In the genomic region with DNA sequence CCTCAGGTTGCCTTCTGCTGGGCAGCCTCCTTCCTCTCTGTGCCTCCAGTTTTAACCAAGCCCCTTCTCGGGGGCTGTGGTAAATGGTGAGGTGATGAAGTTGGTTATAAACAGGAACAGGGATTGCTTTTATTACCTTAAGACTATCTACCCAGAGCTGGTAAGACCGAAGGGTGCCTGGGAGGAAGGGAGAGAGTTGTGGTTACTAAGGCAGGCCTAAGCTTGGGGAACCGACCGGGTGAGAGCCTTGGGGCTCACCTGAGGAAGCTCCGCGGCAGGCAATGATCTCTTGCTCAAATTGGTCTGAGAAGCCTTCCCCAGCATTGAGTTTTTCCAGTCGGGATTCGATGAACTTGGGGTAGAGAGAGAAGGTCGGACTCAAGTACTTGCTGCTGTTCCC, we compare ENCODE assay signal across 8 mouse cellular contexts. TPM values are rescaled to one million over a fixed set of nuclear protein-coding genes. Genes with fewer than 3 reads are reported as not detected.
A peak's percentile ranks its signal among the peaks of the same experiment; 100 is the strongest.
DNase-seq lines count a peak whose midpoint lies in the region; ATAC-seq and TF ChIP-seq lines count a peak whose summit lies in the region.
"Had no signal": no experiment of that assay in that cellular context is flagged by ENCODE, and none has a peak within 500 bp of the region (broad histone marks: within the 10 kb centered on the region; RNA-seq: fewer than 3 reads in every experiment).

No protein-coding gene starts in this region.

- H3K4me2 ChIP-seq in embryonic facial prominence, embryonic 11.5 days (ENCODE audit: low read depth, low read length): peak overlapping the region; percentile 23
- H3K4me2 ChIP-seq in hindbrain, embryonic 13.5 days: peak overlapping the region; percentile 30
- peak overlapping the region; percentile 31 for H3K4me2 ChIP-seq in midbrain, embryonic 16.5 days (ENCODE audit: low read length)
- H3K4me2 ChIP-seq: heart, embryonic 15.5 days had no signal

- peaks cover 30% of the 10 kb centered on the region for H3K27me3 ChIP-seq in E14TG2a.4 (ENCODE audit: insufficient read depth, low read length)
- H3K27me3 ChIP-seq in embryonic facial prominence, embryonic 11.5 days (ENCODE audit: control insufficient read depth, insufficient read depth, low read length): no peaks in the 10 kb centered on the region
- peaks cover 12% of the 10 kb centered on the region for H3K27me3 ChIP-seq in hindbrain, embryonic 13.5 days
- H3K27me3 ChIP-seq in midbrain, embryonic 16.5 days (ENCODE audit: control insufficient read depth, insufficient read depth, low read depth, low read length): no peaks in the 10 kb centered on the region

- no peak for ATAC-seq in embryonic facial prominence, embryonic 11.5 days (replicated peaks; ENCODE audit: insufficient number of reproducible peaks, low FRiP score, low TSS enrichment, low read depth)
- ATAC-seq in hindbrain, embryonic 13.5 days (ENCODE audit: low FRiP score): no peak
- ATAC-seq in midbrain, embryonic 16.5 days: no peak

- DNase-seq in embryonic facial prominence, embryonic 11.5 days (ENCODE audit: low spot score): no peak
- no peak for DNase-seq in ovary, postnatal 10 days (ENCODE audit: low spot score)
- no peak for DNase-seq in cerebellum, postnatal 36 days
- no peak for DNase-seq in cerebellum, postnatal 25 days

- WGBS in embryonic facial prominence, embryonic 11.5 days: 10% methylated on average over 9 of the region's 9 CpGs
- WGBS in hindbrain, embryonic 13.5 days: 12% methylated on average over 9 of the region's 9 CpGs
- WGBS in midbrain, embryonic 16.5 days: 16% methylated on average over 9 of the region's 9 CpGs

- H3K27ac ChIP-seq in embryonic facial prominence, embryonic 11.5 days (replicated peaks; ENCODE audit: low read depth, low read length): no peak overlapping the region
- no peak overlapping the region for H3K27ac ChIP-seq in hindbrain, embryonic 13.5 days
- no peak overlapping the region for H3K27ac ChIP-seq in midbrain, embryonic 16.5 days (ENCODE audit: low read length)
- H3K27ac ChIP-seq: heart, embryonic 15.5 days had no signal

- TF ChIP-seq CTCF in E14TG2a.4 (conservative IDR thresholded peaks at IDR 0.05; ENCODE audit: low read length): no peak

- peaks cover 8% of the 10 kb centered on the region; the same call in 1 of the 2 replicates for H3K36me3 ChIP-seq in E14TG2a.4 (ENCODE audit: insufficient read depth, low read length)
- H3K36me3 ChIP-seq in embryonic facial prominence, embryonic 11.5 days (replicated peaks; ENCODE audit: control insufficient read depth, insufficient read depth, low read depth, low read length): no peaks in the 10 kb centered on the region
- H3K36me3 ChIP-seq in hindbrain, embryonic 13.5 days: no peaks in the 10 kb centered on the region
- H3K36me3 ChIP-seq in midbrain, embryonic 16.5 days (ENCODE audit: control insufficient read depth, insufficient read depth, low read length): no peaks in the 10 kb centered on the region
- H3K36me3 ChIP-seq: heart, embryonic 15.5 days had no signal

- H3K4me1 ChIP-seq in E14TG2a.4 (replicated peaks; ENCODE audit: low read depth, low read length): peaks cover 59% of the 10 kb centered on the region
- no peaks in the 10 kb centered on the region for H3K4me1 ChIP-seq in embryonic facial prominence, embryonic 11.5 days (ENCODE audit: control insufficient read depth, insufficient read depth, low read length)
- peaks cover 6% of the 10 kb centered on the region; the same call in 1 of the 2 replicates for H3K4me1 ChIP-seq in hindbrain, embryonic 13.5 days (replicated peaks)
- H3K4me1 ChIP-seq in midbrain, embryonic 16.5 days (ENCODE audit: control insufficient read depth, insufficient read depth, low read length): no peaks in the 10 kb centered on the region
- H3K4me1 ChIP-seq: heart, embryonic 15.5 days had no signal

- H3K9ac ChIP-seq in embryonic facial prominence, embryonic 11.5 days (replicated peaks; ENCODE audit: low read length): no peak overlapping the region
- H3K9ac ChIP-seq in hindbrain, embryonic 13.5 days: peak overlapping the region; percentile 49
- H3K9ac ChIP-seq in midbrain, embryonic 16.5 days (ENCODE audit: low read depth, low read length): no peak overlapping the region
- H3K9ac ChIP-seq: heart, embryonic 15.5 days had no signal

- H3K9me3 ChIP-seq in E14TG2a.4 (ENCODE audit: low read length): no peaks in the 10 kb centered on the region
- no peaks in the 10 kb centered on the region for H3K9me3 ChIP-seq in embryonic facial prominence, embryonic 11.5 days (replicated peaks; ENCODE audit: control insufficient read depth, low read length)
- H3K9me3 ChIP-seq in hindbrain, embryonic 13.5 days: no peaks in the 10 kb centered on the region
- no peaks in the 10 kb centered on the region for H3K9me3 ChIP-seq in midbrain, embryonic 16.5 days (replicated peaks; ENCODE audit: control insufficient read depth, low read length, poor library complexity, severe bottlenecking)
- H3K9me3 ChIP-seq: heart, embryonic 15.5 days had no signal

- H3K4me3 ChIP-seq in E14TG2a.4 (replicated peaks; ENCODE audit: low read length): peak overlapping the region; percentile 52
- H3K4me3 ChIP-seq in embryonic facial prominence, embryonic 11.5 days (ENCODE audit: low read depth, low read length): peak overlapping the region; percentile 12
- H3K4me3 ChIP-seq in hindbrain, embryonic 13.5 days: peak overlapping the region; percentile 23
- peak overlapping the region; percentile 20 for H3K4me3 ChIP-seq in midbrain, embryonic 16.5 days (ENCODE audit: low read depth, low read length)
- H3K4me3 ChIP-seq: heart, embryonic 15.5 days had no signal

RNA-seq across cellular contexts. Expression of gene Dennd1c, which starts 8.0 kb away (rescaled TPM):
- polyA plus RNA-seq in embryonic facial prominence, embryonic 11.5 days (2014; fragmentation: Nextera tagmentation; extraction: Ambion mirVana): 1.5 and 1.6 TPM in 2 replicates
- polyA plus RNA-seq in hindbrain, embryonic 13.5 days (2015; fragmentation: Nextera tagmentation; extraction: Ambion mirVana): 4.0 and 4.3 TPM in 2 replicates
- polyA plus RNA-seq in midbrain, embryonic 16.5 days (2015; fragmentation: Nextera tagmentation; extraction: Ambion mirVana): 4.2 and 5.0 TPM in 2 replicates

RNA-seq across cellular contexts. Expression of gene Slc25a23, which starts 10.6 kb away (rescaled TPM):
- polyA plus RNA-seq in embryonic facial prominence, embryonic 11.5 days (2014; fragmentation: Nextera tagmentation; extraction: Ambion mirVana): 7.1 and 7.3 TPM in 2 replicates
- 26.5 and 27.6 TPM in 2 replicates for polyA plus RNA-seq in hindbrain, embryonic 13.5 days (2015; fragmentation: Nextera tagmentation; extraction: Ambion mirVana)
- polyA plus RNA-seq in midbrain, embryonic 16.5 days (2015; fragmentation: Nextera tagmentation; extraction: Ambion mirVana): 36.0 and 42.8 TPM in 2 replicates

RNA-seq across cellular contexts. Expression of gene Crb3, which starts 11.4 kb away (rescaled TPM):
- polyA plus RNA-seq in embryonic facial prominence, embryonic 11.5 days (2014; fragmentation: Nextera tagmentation; extraction: Ambion mirVana): 5.1 and 5.3 TPM in 2 replicates
- polyA plus RNA-seq in hindbrain, embryonic 13.5 days (2015; fragmentation: Nextera tagmentation; extraction: Ambion mirVana): 2.9 TPM in 2 replicates
- polyA plus RNA-seq in midbrain, embryonic 16.5 days (2015; fragmentation: Nextera tagmentation; extraction: Ambion mirVana): 2.1 and 3.3 TPM in 2 replicates

RNA-seq across cellular contexts. Expression of gene Tubb4a, which starts 17.3 kb away (rescaled TPM):
- 39.9 and 51.6 TPM in 2 replicates for polyA plus RNA-seq in embryonic facial prominence, embryonic 11.5 days (2014; fragmentation: Nextera tagmentation; extraction: Ambion mirVana)
- polyA plus RNA-seq in hindbrain, embryonic 13.5 days (2015; fragmentation: Nextera tagmentation; extraction: Ambion mirVana): 314 and 346 TPM in 2 replicates
- polyA plus RNA-seq in midbrain, embryonic 16.5 days (2015; fragmentation: Nextera tagmentation; extraction: Ambion mirVana): 383 and 394 TPM in 2 replicates

RNA-seq across cellular contexts. Expression of gene Slc25a41, which starts 28.8 kb away (rescaled TPM):
- polyA plus RNA-seq in embryonic facial prominence, embryonic 11.5 days (2014; fragmentation: Nextera tagmentation; extraction: Ambion mirVana): not detected in 2 replicates
- not detected in 2 replicates for polyA plus RNA-seq in hindbrain, embryonic 13.5 days (2015; fragmentation: Nextera tagmentation; extraction: Ambion mirVana)
- polyA plus RNA-seq in midbrain, embryonic 16.5 days (2015; fragmentation: Nextera tagmentation; extraction: Ambion mirVana): not detected in 2 replicates
- polyA plus RNA-seq: heart, embryonic 15.5 days had no signal
